Mouse (Mus musculus): ENCODE data around the gene Zfp933. TPM values are rescaled to one million over a fixed set of nuclear protein-coding genes. Genes with fewer than 3 reads are reported as not detected.

Zfp933 gene
- 1.3 and 1.5 TPM in 2 replicates for polyA plus RNA-seq (2015; fragmentation: Nextera tagmentation; extraction: Ambion mirVana)

GRCm38 (mm10) chr4:147847614-147848583, at the start of gene Zfp933:
Zfp933 (minus strand) TSS chr4:147848366.
- WGBS (ENCODE audit: insufficient replicate concordance): 2% methylated on average over 23 of the region's 23 CpGs
- peak within 1 kb of the TSS; percentile 66 for H3K4me3 ChIP-seq (ENCODE audit: low read depth, low read length)
- H3K27ac ChIP-seq (ENCODE audit: low read length): peak within 1 kb of the TSS; percentile 45; the same call in 1 of the 2 replicates
- H3K27me3 ChIP-seq (ENCODE audit: control insufficient read depth, insufficient read depth, low read depth, low read length): no peaks in the 10 kb centered on the region
- peak; percentile 86 for ATAC-seq (ENCODE audit: low read depth)
- 0 out of 2 replicates have a peak, but pooled peaks cover under 1% of the 10 kb centered on the region for H3K36me3 ChIP-seq (ENCODE audit: control insufficient read depth, insufficient read depth)
- H3K9ac ChIP-seq (ENCODE audit: low read depth, low read length): peak within 1 kb of the TSS; percentile 58
- H3K4me1 ChIP-seq (ENCODE audit: control insufficient read depth, low read depth, low read length): peaks cover 5% of the 10 kb centered on the region
- peak within 1 kb of the TSS; percentile 83 for H3K4me2 ChIP-seq (ENCODE audit: low read depth, low read length)
- no peaks in the 10 kb centered on the region for H3K9me3 ChIP-seq (replicated peaks; ENCODE audit: control insufficient read depth, low read length)

DNA sequence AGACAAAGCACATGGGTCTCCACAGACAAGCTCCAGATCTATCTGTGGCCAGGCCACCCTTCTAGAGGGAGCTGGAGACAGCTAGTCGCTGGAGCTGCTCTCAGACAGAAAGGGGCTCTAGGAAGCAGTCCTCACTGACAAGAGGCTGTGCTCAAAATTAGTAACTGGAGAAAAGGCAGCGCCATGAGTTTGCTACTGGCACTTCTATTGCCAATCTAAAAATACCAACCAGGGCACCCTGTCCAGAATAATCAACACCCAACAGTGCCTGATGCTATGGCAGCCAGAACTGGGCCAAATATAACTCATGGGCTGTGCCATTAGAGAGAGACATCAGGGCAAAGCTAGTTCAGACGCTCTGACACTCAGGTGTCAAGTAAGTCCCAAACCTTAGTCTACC, 49.2 kb upstream of the Zfp933 start:
- ATAC-seq (ENCODE audit: low read depth): no peak
- Histone ChIP-seq H3K4me1 (ENCODE audit: control insufficient read depth, low read depth, low read length) (no peaks in the 10 kb centered on the region), H3K36me3 (ENCODE audit: control insufficient read depth, insufficient read depth) (peaks cover 32% of the 10 kb centered on the region), H3K9me3 (replicated peaks; ENCODE audit: control insufficient read depth, low read length) (no peaks in the 10 kb centered on the region), H3K27ac (ENCODE audit: low read length) (no peak overlapping the region), H3K4me3 (ENCODE audit: low read depth, low read length) (no peak overlapping the region), H3K9ac (ENCODE audit: low read depth, low read length) (no peak overlapping the region), H3K27me3 (ENCODE audit: control insufficient read depth, insufficient read depth, low read depth, low read length) (no peaks in the 10 kb centered on the region), H3K4me2 (ENCODE audit: low read depth, low read length) (no peak overlapping the region)
- WGBS (ENCODE audit: insufficient replicate concordance): 78% methylated on average over 3 of the region's 3 CpGs

- H3K4me1 ChIP-seq (ENCODE audit: control insufficient read depth, low read depth, low read length): no peaks in the 10 kb centered on the region
- peaks cover 32% of the 10 kb centered on the region for H3K36me3 ChIP-seq (ENCODE audit: control insufficient read depth, insufficient read depth)
- no peak overlapping the region for H3K9ac ChIP-seq (ENCODE audit: low read depth, low read length)
- no peak overlapping the region for H3K4me2 ChIP-seq (ENCODE audit: low read depth, low read length)
- no peaks in the 10 kb centered on the region for H3K27me3 ChIP-seq (ENCODE audit: control insufficient read depth, insufficient read depth, low read depth, low read length)
- H3K4me3 ChIP-seq (ENCODE audit: low read depth, low read length): no peak overlapping the region
- H3K9me3 ChIP-seq (replicated peaks; ENCODE audit: control insufficient read depth, low read length): no peaks in the 10 kb centered on the region
- WGBS (ENCODE audit: insufficient replicate concordance): 36% methylated on average over 1 of the region's 1 CpGs
- H3K27ac ChIP-seq (ENCODE audit: low read length): no peak overlapping the region
- no peak for ATAC-seq (ENCODE audit: low read depth)
These were observed 48.2 kb upstream of the Zfp933 start for GRCm38 (mm10) chr4:147896411-147896810.

- Histone ChIP-seq H3K27ac (ENCODE audit: low read length) (no peak overlapping the region), H3K9ac (ENCODE audit: low read depth, low read length) (no peak overlapping the region), H3K27me3 (ENCODE audit: control insufficient read depth, insufficient read depth, low read depth, low read length) (no peaks in the 10 kb centered on the region), H3K4me1 (ENCODE audit: control insufficient read depth, low read depth, low read length) (no peaks in the 10 kb centered on the region), H3K4me2 (ENCODE audit: low read depth, low read length) (no peak overlapping the region), H3K4me3 (ENCODE audit: low read depth, low read length) (no peak overlapping the region), H3K36me3 (ENCODE audit: control insufficient read depth, insufficient read depth) (peaks cover 32% of the 10 kb centered on the region), H3K9me3 (replicated peaks; ENCODE audit: control insufficient read depth, low read length) (no peaks in the 10 kb centered on the region)
- 75% methylated on average over 4 of the region's 4 CpGs for WGBS (ENCODE audit: insufficient replicate concordance)
- ATAC-seq (ENCODE audit: low read depth): no peak
These were observed 47.7 kb upstream of the Zfp933 start for GRCm38 (mm10) chr4:147895815-147896330.

DNA sequence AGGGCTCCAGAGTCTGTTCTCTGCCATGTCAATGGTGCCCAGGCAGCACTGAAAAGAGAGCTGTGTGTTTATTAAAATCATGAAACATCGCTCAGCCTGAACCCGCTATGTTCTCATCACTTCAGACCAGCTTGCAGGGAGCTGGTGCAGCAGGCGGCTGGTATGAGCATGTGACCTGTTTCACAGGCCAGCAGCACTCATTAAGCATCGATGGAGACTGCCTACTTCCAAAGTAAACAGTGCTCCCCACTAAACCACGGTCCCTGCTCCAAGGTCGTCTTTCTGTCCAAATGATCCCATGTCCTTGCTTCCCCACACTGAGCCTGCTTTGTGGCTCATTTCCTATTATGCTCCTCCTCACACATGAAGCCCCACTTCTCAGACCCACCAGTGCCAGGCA, 42.2 kb upstream of the Zfp933 start:
- no peak for ATAC-seq (ENCODE audit: low read depth)
- Histone ChIP-seq H3K4me1 (ENCODE audit: control insufficient read depth, low read depth, low read length) (no peaks in the 10 kb centered on the region), H3K27me3 (ENCODE audit: control insufficient read depth, insufficient read depth, low read depth, low read length) (no peaks in the 10 kb centered on the region), H3K9me3 (replicated peaks; ENCODE audit: control insufficient read depth, low read length) (no peaks in the 10 kb centered on the region), H3K9ac (ENCODE audit: low read depth, low read length) (no peak overlapping the region), H3K4me3 (ENCODE audit: low read depth, low read length) (no peak overlapping the region), H3K36me3 (ENCODE audit: control insufficient read depth, insufficient read depth) (peaks cover 33% of the 10 kb centered on the region), H3K4me2 (ENCODE audit: low read depth, low read length) (no peak overlapping the region), H3K27ac (ENCODE audit: low read length) (no peak overlapping the region)
- WGBS (ENCODE audit: insufficient replicate concordance): 77% methylated on average over 6 of the region's 6 CpGs

- Histone ChIP-seq H3K9me3 (replicated peaks; ENCODE audit: control insufficient read depth, low read length) (no peaks in the 10 kb centered on the region), H3K4me2 (ENCODE audit: low read depth, low read length) (no peak overlapping the region), H3K27ac (ENCODE audit: low read length) (no peak overlapping the region), H3K4me3 (ENCODE audit: low read depth, low read length) (no peak overlapping the region), H3K36me3 (ENCODE audit: control insufficient read depth, insufficient read depth) (peaks cover 30% of the 10 kb centered on the region), H3K9ac (ENCODE audit: low read depth, low read length) (no peak overlapping the region), H3K27me3 (ENCODE audit: control insufficient read depth, insufficient read depth, low read depth, low read length) (no peaks in the 10 kb centered on the region), H3K4me1 (ENCODE audit: control insufficient read depth, low read depth, low read length) (no peaks in the 10 kb centered on the region)
- ATAC-seq (ENCODE audit: low read depth): no peak
- WGBS (ENCODE audit: insufficient replicate concordance): 76% methylated on average over 4 of the region's 4 CpGs
These were observed 40.1 kb upstream of the Zfp933 start for GRCm38 (mm10) chr4:147888237-147888636.

DNA sequence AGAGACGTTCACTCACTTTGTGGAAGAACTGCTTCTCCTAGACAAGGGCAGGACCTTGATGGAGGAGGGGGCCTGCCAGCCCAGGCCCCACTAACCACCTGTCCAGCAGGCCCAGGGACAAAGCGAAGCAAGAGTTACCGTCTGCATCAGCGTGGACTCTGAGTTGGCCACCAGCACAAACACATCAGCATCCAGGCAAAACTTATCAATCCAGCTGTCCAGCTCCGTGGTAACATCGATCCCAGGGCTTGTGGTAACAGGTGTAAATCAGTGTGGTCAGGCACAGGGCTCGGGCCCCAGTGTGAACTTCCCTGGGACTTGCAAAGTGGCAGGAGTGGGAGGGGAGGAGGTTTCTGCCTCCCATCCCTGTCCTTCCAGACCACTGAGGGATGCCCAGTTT, 39.1 kb upstream of the Zfp933 start:
- H3K27ac ChIP-seq (ENCODE audit: low read length): no peak overlapping the region
- H3K4me3 ChIP-seq (ENCODE audit: low read depth, low read length): no peak overlapping the region
- ATAC-seq (ENCODE audit: low read depth): no peak
- no peaks in the 10 kb centered on the region for H3K27me3 ChIP-seq (ENCODE audit: control insufficient read depth, insufficient read depth, low read depth, low read length)
- H3K4me2 ChIP-seq (ENCODE audit: low read depth, low read length): no peak overlapping the region
- H3K36me3 ChIP-seq (ENCODE audit: control insufficient read depth, insufficient read depth): peaks cover 33% of the 10 kb centered on the region
- no peaks in the 10 kb centered on the region for H3K9me3 ChIP-seq (replicated peaks; ENCODE audit: control insufficient read depth, low read length)
- no peak overlapping the region for H3K9ac ChIP-seq (ENCODE audit: low read depth, low read length)
- no peaks in the 10 kb centered on the region for H3K4me1 ChIP-seq (ENCODE audit: control insufficient read depth, low read depth, low read length)
- 77% methylated on average over 7 of the region's 7 CpGs for WGBS (ENCODE audit: insufficient replicate concordance)

DNA sequence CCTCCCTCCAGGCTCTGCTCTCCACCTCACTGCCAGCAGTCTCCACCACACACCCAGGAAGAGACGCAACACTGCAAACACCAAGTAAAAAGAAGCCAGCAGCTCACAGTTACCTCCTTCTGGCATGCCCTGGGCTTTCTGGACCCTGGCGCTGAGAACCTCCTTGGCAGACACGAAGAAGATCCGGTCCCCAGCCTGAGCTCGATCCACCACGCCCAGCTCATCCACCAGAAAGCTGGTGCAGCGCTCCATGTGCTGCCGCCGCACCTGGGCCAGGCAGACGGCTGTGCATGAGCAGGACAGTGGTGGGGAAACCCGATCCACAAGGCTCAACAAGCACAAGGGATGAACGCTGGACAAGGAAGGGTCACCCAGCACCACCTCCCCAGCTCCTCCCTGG, 38.0 kb upstream of the Zfp933 start:
- H3K9ac ChIP-seq (ENCODE audit: low read depth, low read length): no peak overlapping the region
- H3K27me3 ChIP-seq (ENCODE audit: control insufficient read depth, insufficient read depth, low read depth, low read length): no peaks in the 10 kb centered on the region
- WGBS (ENCODE audit: insufficient replicate concordance): 86% methylated on average over 12 of the region's 12 CpGs
- H3K4me2 ChIP-seq (ENCODE audit: low read depth, low read length): no peak overlapping the region
- H3K4me1 ChIP-seq (ENCODE audit: control insufficient read depth, low read depth, low read length): no peaks in the 10 kb centered on the region
- no peak for ATAC-seq (ENCODE audit: low read depth)
- H3K4me3 ChIP-seq (ENCODE audit: low read depth, low read length): no peak overlapping the region
- H3K36me3 ChIP-seq (ENCODE audit: control insufficient read depth, insufficient read depth): peaks cover 44% of the 10 kb centered on the region
- H3K9me3 ChIP-seq (replicated peaks; ENCODE audit: control insufficient read depth, low read length): no peaks in the 10 kb centered on the region
- no peak overlapping the region for H3K27ac ChIP-seq (ENCODE audit: low read length)

- no peak for ATAC-seq (ENCODE audit: low read depth)
- H3K9ac ChIP-seq (ENCODE audit: low read depth, low read length): no peak overlapping the region
- no peaks in the 10 kb centered on the region for H3K27me3 ChIP-seq (ENCODE audit: control insufficient read depth, insufficient read depth, low read depth, low read length)
- H3K36me3 ChIP-seq (ENCODE audit: control insufficient read depth, insufficient read depth): peaks cover 45% of the 10 kb centered on the region
- 78% methylated on average over 3 of the region's 3 CpGs for WGBS (ENCODE audit: insufficient replicate concordance)
- no peaks in the 10 kb centered on the region for H3K4me1 ChIP-seq (ENCODE audit: control insufficient read depth, low read depth, low read length)
- no peak overlapping the region for H3K4me3 ChIP-seq (ENCODE audit: low read depth, low read length)
- H3K9me3 ChIP-seq (replicated peaks; ENCODE audit: control insufficient read depth, low read length): no peaks in the 10 kb centered on the region
- H3K27ac ChIP-seq (ENCODE audit: low read length): no peak overlapping the region
- no peak overlapping the region for H3K4me2 ChIP-seq (ENCODE audit: low read depth, low read length)
These were observed 36.0 kb upstream of the Zfp933 start for GRCm38 (mm10) chr4:147884138-147884537.

Data from liver, embryonic 16.5 days (tissue).